Mouse (Mus musculus) layer of hippocampus, postnatal 25 days (tissue): ENCODE data around the gene Add3. TPM values are rescaled to one million over a fixed set of nuclear protein-coding genes. Genes with fewer than 3 reads are reported as not detected.

ENCODE experiments used
- DNase-seq, 2 experiments: peaks; one replicate each; pipeline ENCODE4 v3.0.0; 2022; ENCODE audit warnings: mixed read lengths in 2 of 2, low spot score in 1 of 2; ENCODE audit errors: extremely low spot score in 1 of 2
- total RNA-seq, 2 experiments: library from RNA; stranded (reverse); gene quantifications; 2 replicates each; pipeline ENCODE4 v1.2.3; 2021

Add3 gene
- total RNA-seq, 2 experiments from 2014 or later: 115 to 125 TPM

DNA sequence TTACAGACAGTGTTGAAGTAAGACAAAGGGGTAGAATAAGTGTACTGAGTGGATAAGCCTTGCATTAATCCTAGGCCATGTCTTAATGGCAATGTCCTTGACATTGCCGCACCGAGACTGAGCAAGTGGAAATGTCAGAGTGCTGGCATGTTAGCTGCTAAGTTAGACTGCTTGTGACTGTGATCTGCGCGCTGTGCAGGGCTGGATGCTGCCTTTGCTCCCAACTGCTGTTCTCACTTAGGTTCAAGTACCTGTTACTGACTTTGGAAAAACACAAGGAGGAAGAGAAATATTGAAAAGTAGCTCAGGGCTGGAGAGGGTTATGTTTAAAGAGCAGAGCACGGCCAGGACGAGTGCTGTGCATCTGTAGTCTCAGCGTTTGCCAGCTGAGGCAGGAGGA lies 24.4 kb downstream of the Add3 start:
- no peak for DNase-seq

DNA sequence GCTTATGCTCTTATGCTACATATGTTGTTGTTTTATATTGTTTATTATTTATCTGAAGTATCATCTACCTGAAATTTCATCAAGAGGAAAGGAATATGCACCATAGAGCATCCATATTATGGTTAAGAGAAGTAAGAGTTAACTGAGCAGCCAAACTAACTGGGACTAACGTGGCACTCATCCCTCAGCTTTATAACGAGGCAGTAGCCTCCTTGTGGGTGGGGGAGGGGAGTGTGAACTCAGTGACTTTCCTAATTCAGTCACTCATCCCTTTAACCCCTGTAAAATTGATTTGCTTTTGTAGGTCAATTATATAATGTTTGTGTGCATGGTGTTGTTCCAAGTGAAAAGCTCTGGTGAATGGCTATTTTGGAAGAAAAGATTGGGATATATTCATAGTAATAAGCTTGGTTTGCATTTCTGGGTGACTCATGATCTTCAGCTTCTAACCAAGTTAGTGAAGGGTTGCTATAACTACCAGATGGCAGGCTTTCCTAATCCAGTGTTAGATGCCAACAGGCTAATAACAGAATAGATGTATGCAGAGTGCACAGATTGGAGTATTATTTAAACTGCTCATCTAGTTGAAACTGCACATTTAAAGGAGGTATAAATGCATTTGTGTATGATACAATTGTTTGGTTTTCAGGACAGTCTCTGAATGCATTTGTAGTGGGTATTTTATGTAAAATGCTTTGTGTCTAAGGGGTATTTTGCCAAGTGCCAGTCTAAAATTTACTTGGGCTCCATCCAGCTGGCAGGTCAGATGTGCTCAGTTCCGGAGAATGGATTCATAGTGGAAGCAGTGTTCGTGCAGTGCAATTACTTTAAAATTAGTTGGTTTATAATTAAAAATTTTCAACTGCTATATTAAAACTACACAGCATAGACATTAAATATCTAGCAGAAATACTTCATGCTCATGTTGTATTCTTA lies 25.3 kb downstream of the Add3 start:
- no peak for DNase-seq

DNA sequence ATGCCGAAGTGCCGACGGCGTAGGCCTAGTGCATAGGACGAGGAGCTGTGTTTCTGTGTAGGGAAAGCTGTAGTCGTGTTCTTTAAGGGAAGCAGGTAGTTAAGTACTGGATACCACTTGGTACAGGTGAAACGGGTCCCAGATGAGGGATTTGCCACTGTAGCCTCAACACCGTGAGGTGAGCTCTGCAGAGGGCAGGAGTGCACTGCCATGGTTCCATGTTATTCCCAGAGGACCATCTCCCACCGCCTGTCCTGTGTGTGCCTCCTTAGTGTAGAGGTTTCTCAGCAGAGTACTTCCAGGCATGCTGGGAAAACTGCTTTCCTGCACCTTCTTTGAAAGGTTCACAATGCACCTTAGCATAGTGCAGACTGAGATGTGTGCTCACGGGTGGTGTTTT lies 26.1 kb downstream of the Add3 start:
- DNase-seq: no peak

DNA sequence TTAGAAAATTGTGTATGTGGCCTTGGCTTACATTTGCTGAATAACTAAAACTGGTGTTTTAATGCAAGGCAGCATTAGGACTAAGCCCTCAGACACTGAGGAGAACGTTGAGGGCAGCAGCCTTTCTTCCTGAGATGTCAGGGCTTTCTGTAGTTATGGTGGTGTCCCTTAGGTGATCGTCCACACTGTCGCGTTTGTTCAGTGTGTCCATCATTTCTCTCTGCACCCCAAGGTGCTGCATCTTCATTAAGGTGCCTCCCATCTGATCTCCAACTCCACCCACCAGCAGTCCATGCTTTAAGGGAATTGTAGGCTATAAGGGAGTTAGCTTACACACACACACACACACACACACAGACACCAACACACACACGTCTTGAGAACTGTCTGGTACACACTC lies 28.3 kb downstream of the Add3 start:
- DNase-seq: no peak

DNA sequence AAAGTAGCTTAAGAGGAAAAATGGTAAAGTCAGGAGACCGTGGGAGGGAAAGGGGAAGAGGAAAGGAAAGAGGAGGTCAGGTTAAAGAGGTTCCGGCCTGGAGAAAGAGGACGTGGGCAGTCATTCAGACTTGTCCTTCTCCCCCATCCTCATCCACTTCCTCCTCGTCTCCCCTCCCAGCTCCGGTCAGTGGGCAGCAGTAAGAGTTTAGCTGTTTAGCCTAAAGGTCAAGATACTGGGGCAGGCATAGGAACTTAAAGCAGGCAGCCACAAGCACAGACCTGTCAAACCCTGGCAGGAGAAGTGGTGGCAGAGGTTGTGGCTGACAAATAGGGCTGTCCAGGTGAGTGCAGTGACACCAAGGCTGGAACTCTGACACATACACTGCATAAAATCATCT lies 30.4 kb downstream of the Add3 start:
- no peak for DNase-seq

DNA sequence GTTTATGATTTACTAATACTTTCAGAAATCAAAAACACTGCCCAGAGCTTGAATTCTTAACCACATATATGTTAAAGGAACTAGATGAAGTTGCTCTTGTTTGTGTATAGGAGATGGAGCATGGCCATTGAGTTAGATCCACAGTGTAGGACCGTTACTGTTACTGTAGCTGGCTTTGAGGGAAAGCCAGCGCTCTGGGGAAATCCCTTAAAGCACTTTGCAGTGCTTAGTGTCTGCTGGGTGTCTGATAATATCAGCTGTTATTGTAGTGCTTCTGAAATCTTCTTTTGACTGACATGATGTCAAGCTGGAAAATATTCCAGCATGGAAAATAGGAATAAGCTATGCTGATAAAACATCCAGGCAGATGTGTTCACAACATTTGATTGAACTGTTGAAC lies 33.8 kb downstream of the Add3 start:
- no peak for DNase-seq

DNA sequence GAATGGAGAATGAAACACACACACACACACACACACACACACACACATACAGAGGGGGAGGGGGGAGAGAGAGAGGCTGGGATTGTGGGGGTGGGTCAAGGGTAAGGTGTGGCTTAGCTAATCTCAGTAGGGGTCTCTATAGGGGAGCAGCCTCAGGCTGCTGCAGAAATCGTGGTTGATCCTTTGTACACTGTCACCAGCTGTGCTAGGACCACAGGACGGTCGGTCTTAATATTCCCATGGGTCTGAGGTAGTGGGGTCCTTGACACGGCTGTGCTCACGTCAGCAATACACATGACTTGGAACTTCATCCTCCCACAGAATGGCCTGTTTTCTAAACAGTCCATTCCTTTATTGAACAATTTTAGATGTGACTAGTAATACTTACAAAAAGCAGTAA lies 35.3 kb downstream of the Add3 start:
- no peak for DNase-seq

DNA sequence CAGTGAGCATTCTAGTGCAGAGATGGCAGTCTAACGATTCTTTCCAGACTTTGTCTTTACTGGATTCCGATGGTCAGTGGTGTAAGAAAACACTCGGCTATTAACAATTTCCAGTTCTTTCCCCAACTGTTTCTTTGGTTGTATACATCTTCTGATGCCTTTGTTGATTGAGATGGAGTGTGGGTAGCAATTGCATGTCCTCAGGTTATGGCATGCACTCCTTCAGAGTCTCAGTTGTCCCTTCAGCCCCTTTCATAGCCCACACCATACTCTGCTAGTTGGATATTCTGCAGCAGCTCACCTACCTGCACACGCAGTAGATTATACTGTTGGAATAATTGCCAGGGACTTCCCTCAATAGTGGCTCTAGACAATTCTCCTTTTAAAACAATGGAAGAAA lies 36.3 kb downstream of the Add3 start:
- no peak for DNase-seq

DNA sequence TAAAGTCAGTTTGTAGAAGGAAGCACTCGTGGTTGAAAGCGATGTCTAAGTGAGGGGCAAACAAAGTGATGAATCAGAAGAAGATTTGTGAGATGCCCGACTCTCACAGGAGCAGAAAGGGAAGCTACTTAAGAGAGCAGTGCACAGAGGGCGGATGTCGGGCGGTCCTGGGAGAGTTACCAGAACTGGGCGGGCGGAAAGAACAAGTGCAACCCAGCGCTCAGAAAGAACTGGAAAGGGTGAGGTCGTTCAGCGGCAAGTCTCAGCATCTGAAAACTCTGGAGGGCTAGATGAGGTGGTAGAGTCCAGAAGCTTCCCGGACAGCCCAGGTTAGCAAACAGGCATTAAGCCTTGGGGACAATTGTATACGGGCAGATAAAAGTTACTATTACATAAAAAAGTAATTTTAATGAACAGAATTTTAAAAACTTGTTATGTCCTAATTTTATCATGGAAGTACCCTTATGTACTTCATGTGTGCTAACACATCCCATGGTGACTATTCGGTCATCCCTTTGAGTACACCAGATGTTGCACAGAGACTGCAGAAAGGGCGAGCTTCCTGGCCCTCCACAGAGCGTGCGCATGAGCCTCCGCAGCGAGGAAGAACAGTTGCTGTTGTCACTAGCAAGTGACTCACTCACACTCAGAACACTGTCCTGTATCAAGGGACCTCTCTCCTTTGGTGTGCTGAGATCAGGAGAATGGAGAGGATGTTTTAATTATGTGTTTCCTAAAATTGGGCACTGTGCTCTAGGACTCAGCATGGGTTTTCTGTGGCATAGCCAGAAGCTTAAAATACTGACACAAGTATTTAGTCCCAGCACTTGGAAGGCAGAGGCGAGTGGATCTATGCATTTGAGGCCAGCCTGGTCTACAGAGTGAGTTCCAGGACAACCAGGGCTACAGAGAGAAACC lies 38.6 kb downstream of the Add3 start:
- DNase-seq: no peak

DNA sequence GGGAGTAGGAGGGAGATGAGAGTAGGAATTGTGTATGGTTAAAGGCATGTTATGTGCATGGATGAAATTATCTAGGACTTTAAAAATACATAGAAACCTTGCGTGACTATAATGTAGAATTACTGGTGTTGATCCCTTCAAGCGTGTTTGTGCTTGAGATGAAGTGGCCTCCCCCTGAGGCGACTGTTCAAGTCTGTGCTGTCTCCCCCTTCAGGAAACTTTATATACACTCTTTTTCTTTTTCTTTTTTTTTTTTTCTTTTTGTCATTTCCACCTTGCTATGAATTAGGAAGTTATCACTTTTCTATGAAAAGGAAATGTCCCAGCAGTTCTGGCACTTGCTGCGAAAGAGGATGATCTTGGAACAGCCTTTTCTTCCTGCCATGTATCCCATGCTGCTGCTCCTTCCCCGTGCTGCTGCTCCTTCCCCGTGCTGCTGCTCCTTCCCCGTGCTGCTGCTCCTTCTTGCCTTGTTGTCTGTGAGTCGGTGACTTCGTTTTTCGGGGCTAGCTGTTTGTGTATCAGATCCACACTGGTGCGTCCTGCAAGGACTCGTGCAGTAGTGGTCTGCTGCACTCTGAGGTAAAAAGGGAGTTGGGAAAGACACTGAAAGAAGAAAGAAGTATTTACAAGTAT lies 40.0 kb downstream of the Add3 start:
- DNase-seq: no peak

DNA sequence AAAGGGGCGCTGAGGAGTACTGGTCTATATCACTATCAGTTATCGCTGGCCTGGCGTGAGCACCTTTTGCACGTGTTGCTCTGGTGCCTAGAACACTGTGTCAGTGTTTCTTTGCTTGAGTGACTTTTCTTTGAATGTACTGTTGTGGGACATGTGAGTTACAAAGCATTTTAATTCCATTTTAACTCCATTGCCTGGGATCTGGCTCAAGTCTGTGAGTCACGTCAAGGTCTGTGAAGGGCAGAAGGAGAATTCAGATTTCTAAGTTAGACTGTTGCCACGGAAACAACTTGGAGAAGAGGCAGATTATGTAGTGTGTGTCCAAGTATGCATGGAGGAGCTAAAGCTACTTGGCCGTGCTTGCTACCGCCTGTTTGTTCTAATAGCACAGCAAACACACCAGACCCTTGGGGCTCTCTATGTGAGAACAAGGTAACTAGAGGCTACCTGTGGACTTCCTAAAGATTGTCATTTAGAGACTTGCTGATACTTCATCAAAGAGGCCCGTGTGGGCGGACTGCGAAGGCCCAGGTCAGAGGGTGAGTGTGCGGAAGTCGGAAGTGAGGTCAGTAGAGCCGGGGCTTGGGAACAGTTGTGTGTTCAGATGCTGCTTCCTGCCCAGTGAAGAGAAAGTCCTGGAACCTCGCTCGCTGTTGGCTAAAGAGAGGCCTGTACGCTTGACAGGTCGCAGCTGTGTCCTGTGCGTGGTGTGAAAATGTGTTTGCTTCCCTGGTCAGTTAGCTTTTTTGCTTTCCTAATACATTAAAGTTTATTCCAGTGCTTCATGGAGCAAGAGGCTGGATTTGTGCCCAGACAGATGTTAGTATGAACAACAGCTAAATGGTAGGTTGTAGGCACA lies 41.0 kb downstream of the Add3 start:
- no peak for DNase-seq

DNA sequence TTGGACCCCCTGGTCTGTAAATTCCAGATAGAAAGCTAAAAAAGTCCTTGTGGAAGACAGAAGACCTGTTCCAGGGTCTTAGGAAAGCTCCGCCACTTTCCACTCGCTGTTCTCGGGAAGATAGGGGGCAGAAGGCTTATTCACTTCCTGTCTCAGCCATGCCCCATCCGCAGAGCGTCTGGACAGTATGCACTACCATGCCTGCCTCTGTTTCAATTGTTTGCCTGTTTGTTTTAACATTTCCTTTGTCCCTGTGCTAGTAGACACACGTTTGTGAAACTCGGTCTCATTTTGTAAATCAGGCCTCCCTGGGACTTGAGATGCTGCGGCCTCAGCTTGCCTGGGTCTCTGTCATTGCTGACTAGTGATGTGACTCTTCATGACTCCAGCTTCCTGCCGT lies 43.4 kb downstream of the Add3 start:
- DNase-seq: no peak

DNA sequence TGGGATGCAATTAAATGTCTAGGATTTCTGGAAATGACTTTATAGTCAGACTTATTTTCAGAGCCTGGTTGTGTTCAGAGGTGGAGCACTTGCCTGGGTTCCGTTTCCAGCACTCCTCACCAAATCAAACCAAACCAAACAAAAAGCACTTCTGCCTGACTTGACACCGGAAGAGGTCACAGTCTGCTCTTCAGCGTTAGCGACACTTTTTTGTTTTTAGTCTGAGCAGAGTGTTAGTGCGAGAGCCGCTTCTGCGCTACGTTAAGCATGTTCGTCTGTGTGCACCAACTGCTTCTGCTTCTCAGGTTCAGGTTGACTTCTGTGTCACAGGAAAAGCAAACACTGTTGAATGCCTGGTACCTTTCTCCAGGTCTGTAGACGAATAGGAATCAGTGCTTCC lies 44.0 kb downstream of the Add3 start:
- DNase-seq: no peak

DNA sequence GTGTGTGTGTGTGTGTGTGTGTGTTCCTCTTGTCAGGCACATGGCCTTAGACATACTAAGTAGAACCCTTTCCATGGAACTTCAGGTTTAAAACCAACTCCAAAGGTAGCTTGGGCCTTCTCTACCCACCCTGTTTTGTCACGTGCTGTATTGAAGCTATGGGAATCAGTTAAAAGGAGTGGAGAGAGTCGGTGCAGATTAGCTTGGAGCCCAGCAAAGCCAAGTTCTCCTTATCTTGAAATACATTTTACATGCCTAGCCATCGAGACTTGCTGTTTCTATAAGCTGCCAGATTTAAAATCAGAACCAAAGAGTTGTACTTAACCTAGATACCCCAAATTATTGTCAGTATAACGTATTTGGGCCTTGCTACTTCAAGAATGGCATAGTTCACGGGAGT lies 44.7 kb downstream of the Add3 start:
- DNase-seq: no peak

DNA sequence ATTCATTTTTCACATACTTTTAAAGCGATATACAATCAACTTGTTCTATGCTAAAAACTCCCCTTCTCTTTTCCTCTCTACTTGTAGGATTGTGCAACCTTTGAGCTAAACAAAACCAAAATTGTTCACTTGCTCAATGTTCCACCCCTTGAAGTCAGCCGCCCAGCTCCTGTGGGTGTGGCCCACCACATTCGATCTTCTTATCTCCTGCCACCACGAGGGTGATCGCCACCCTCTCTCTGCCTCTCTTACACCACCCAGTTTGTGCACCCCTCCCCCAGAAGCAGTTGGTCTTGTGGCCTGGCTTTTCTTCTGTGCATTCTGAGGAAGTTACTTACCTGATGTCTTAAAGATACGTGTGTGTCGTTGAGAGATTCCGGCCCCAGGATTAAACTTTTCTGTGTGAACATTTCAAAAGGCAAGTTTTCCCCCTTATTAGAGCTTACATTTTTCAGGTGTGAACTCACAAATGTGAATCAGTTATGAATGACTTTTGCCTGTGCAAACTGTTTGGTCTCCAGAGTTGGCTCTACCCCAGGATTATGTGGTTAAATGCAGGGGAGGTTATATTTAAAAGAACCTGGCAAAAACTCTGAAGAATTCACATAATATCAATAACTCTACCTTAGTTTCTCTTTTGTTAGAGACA lies 45.4 kb downstream of the Add3 start:
- no peak for DNase-seq

DNA sequence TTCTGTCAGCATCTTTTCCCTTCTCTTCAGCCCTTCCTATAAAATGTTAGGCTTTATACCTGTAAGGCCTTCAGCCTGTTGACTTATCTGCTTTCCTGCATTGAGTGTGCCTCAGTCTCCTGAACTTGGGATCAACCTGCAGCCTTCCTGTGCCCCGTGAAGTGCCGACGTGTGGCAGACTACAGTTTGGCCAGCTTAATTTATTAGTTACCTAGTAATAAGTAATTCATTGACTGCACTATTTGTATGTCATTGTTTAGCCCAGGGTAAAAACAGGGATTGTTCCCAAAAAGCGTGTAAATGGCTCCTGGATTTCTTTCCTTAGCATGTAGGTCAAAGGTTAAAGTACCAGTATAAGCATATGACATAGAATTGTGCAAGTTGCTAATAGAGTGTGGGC lies 46.2 kb downstream of the Add3 start:
- DNase-seq: no peak

DNA sequence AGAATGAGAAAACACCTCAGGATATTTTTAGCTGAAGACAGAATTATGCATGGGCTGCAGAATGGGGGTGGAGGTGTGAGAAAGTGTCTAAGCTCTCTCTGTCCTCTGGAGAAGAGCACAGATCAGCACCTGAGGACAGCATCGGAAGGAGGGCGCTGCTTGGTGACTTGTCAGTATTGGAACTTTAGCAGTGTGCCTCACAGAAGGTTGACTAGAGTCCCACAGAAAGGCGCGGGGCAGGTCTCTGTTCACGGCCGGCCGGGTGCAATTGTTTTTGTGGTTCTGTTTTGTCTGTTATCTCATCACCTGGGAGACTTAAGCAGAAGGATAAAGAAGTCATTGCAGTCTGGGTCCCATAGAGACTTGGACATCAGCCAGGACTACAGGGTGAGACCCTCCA lies 47.3 kb downstream of the Add3 start:
- DNase-seq: no peak

DNA sequence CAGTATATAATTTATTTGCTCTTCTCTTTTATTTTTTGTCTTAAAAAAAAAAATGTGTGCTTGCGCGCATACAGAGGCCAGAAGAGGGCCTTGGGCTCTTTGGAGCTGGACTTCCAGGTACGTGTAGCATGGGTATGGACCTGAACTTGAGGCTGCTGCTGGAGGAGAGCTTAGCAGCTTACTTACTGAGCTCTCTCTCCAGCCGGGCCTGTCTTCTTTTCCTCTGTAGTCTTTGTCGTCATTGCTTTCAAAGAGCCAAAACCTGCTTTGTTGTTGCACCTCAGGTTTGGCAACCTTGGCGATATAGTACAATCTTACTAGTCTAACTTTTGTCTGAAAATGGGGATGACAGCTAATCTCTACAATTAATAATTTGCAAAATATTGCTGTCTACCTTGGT lies 47.9 kb downstream of the Add3 start:
- no peak for DNase-seq

DNA sequence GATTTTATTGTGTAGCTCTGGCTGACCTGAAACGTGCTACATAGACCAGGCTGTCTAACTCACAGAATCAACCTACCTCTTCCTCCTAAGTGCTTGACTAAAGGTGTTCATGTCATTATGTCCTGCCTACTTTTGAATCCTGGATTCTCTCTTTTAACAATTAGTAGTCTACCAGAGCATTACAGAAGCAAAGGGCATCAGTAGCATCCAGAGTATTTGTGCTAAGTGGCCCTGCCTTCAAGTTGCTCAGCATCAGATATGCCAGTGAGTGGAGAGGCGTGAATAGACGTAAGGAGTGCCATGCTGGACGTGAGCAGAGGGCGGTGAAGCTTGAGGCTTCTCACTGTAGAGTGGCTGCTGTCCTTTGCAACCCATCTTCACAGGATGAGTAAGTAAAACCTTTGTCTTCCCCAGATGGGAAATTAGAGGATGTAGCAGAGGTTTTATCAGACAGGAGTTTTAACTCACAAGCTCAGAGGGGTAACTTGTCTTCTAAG lies 48.5 kb downstream of the Add3 start:
- no peak for DNase-seq
